Mouse (Mus musculus): ENCODE measurements around the gene D10Jhu81e.
"Not testable (repeated sequence)": the region's sequence is repeated elsewhere in the genome, so short reads cannot be mapped to it uniquely, and the experiment has no call there.

- TF ChIP-seq GATA1 (IDR thresholded peaks at IDR 0.05; ENCODE audit: borderline replicate concordance, low read length); FLI1 (IDR thresholded peaks at IDR 0.05; ENCODE audit: low read length): not testable (repeated sequence)
Measured at GRCm38 (mm10) chr10:78125061-78125460, 44.5 kb downstream of the D10Jhu81e start.
